Mouse (Mus musculus): ENCODE results near the gene Adra1b.

The Adra1b gene

DNA sequence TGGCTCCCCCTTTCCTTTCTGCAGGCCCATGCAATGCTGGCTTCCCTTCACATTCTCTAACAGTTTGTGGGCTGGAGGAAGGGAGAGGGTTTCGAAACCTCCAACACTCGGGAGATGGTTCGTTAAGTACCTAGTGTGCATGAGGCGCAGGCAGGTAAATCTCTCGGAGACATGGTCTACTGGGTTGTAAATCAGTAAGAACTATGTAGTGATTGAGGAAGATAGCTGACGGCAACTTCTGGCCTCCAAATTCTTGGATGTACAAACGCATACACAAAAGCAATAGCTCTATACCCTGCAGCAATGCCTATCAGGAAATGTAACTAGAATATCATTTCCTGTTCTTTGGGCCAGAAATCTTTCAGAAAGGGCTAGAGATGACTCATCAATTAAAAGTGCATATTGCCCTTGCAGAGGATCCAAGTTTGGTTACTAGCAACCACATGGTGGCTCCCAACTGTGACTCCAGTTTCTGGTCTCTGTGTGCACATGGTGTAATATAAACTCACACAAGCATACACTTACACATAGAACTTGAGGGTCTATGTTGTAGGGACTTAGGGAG is 172.2 kb downstream of the Adra1b start:
- no peak for DNase-seq (ENCODE audit: low read depth, low spot score)

DNA sequence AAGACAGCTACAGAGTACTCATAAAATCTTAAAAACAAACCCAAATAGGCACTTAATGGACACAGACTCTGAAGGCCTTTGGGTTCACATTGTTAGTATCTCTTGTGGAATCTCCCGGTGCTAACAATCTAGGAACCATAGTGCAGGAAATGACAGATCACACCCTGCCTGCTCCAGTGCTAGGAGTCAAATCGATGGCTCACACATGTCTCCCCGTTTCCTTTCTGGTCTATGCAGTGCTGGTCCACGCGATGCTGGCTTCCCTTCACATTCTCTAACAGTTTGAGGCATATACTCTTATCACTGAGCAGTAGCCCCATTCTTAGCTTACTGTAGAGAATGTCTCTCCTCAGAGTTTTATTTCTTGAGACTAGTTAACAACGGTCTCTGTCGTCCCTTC is 173.2 kb downstream of the Adra1b start:
- no peak for DNase-seq (ENCODE audit: low read depth, low spot score)
